Mouse (Mus musculus) megakaryocyte, embryonic 14.5 days (primary cell): ENCODE results near the gene Gm20547.
"Not testable (repeated sequence)": the region's sequence is repeated elsewhere in the genome, so short reads cannot be mapped to it uniquely, and the experiment has no call there.

ENCODE experiments used
- FLI1 ChIP-seq: IDR thresholded peaks from 2 replicates; pipeline ENCODE4 v1.6.1; 2012; ENCODE audit warnings: low read length, inconsistent platforms, mixed read lengths
- GATA1 ChIP-seq: IDR thresholded peaks from 3 replicates; pipeline ENCODE4 v1.6.1; 2012; ENCODE audit warnings: mixed read lengths, low read length, inconsistent platforms, borderline replicate concordance

DNA sequence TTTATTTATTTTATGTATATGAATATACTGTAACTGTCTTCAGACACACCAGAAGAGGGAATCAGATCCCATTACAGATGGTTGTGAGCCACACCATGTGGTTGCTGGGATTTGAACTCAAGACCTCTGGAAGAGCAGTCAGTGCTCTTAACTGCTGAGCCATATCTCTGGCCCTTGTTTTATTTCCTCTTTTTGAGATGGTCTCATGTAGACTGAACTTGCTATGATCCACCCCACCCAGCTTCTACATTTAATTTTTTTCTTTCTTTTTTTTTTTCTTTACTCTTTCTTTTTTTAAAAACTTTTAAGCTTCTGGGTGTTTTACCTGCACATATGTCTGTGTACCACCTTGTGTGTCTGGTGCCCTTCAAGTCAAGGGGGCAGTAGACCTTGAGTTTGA lies 19.0 kb upstream of the Gm20547 start:
- TF ChIP-seq GATA1, FLI1: not testable (repeated sequence)
